Mouse (Mus musculus): ENCODE measurements around the gene Tcf7l2. TPM values are rescaled to one million over a fixed set of nuclear protein-coding genes. Genes with fewer than 3 reads are reported as not detected.

The Tcf7l2 gene
- 27.0 and 38.2 TPM in 2 replicates for polyA plus RNA-seq (2015; fragmentation: Nextera tagmentation; extraction: Ambion mirVana)

DNA sequence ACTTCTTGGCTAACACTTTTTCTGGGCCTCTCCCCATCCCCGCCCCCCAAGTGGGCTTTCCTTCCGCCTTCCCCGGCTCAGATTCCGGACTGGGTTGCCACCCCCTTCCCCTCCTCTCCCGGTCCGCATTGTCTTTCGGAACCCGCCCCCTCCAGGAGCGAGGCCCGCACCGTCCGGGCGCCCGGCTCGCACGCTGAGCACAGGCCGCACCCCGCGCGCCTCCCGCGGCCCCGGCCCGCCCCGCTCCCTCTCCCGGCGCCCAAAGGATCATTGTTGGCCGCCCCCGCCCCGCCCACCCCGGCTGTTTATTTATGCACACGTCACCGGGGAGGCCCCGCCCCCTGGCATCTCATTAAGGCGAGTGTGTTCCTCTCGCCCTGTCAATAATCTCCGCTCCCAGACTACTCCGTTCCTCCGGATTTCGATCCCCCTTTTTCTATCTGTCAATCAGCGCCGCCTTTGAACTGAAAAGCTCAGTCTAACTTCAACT is at the start of gene Tcf7l2:
Tcf7l2 (plus strand) TSS at position 382 of the 490 bp plus-strand sequence.
- peak within 1 kb of the TSS; percentile 63 for H3K4me2 ChIP-seq (ENCODE audit: low read length)
- peak within 1 kb of the TSS; percentile 86 for H3K27ac ChIP-seq (ENCODE audit: low read depth, low read length)
- peaks cover 8% of the 10 kb centered on the region for H3K27me3 ChIP-seq (replicated peaks; ENCODE audit: control insufficient read depth, insufficient read depth, low read length)
- WGBS: under 1% methylated on average over 27 of the region's 42 CpGs
- H3K36me3 ChIP-seq (ENCODE audit: control insufficient read depth, insufficient read depth, low read length): no peaks in the 10 kb centered on the region
- H3K4me1 ChIP-seq (ENCODE audit: control insufficient read depth, insufficient read depth, low read depth, low read length): peaks cover 16% of the 10 kb centered on the region
- ATAC-seq: peak; percentile 91
- no peaks in the 10 kb centered on the region for H3K9me3 ChIP-seq (ENCODE audit: control insufficient read depth, low read length)
- H3K4me3 ChIP-seq (ENCODE audit: low read length): peak within 1 kb of the TSS; percentile 52
- peak within 1 kb of the TSS; percentile 71 for H3K9ac ChIP-seq (ENCODE audit: low read depth, low read length)

DNA sequence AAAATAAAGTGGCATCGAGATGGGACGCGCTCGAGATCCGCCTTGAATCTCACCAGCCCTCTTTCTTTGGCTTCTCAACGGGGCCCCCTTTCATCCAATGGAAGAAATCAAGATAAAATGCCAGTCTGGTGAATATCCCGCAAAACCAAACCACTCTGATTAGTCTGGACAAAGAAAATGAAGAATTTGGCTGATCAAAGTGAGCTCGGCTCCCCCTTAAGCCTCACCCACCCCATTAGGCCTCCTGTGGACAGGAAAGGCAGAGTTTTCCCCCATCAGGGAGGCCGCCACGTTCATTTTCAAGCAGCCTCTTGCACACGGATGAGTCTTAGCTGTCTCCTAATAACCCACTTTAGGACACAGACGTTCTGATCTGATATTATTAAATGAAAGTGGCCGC is 47.0 kb upstream of the Tcf7l2 start:
- Histone ChIP-seq H3K27me3 (replicated peaks; ENCODE audit: control insufficient read depth, insufficient read depth, low read length) (no peaks in the 10 kb centered on the region), H3K4me1 (ENCODE audit: control insufficient read depth, insufficient read depth, low read depth, low read length) (peaks cover 2% of the 10 kb centered on the region; the same call in 1 of the 2 replicates), H3K27ac (ENCODE audit: low read depth, low read length) (no peak overlapping the region), H3K4me2 (ENCODE audit: low read length) (no peak overlapping the region), H3K9ac (ENCODE audit: low read depth, low read length) (no peak overlapping the region), H3K4me3 (ENCODE audit: low read length) (no peak overlapping the region), H3K36me3 (ENCODE audit: control insufficient read depth, insufficient read depth, low read length) (no peaks in the 10 kb centered on the region), H3K9me3 (ENCODE audit: control insufficient read depth, low read length) (no peaks in the 10 kb centered on the region)
- ATAC-seq: no peak
- 25% methylated on average over 13 of the region's 13 CpGs for WGBS

- 75% methylated on average over 10 of the region's 10 CpGs for WGBS
- H3K4me1 ChIP-seq (ENCODE audit: control insufficient read depth, insufficient read depth, low read depth, low read length): peaks cover 2% of the 10 kb centered on the region; the same call in 1 of the 2 replicates
- no peak overlapping the region for H3K4me3 ChIP-seq (ENCODE audit: low read length)
- no peak for ATAC-seq
- no peak overlapping the region for H3K9ac ChIP-seq (ENCODE audit: low read depth, low read length)
- H3K4me2 ChIP-seq (ENCODE audit: low read length): no peak overlapping the region
- no peaks in the 10 kb centered on the region for H3K27me3 ChIP-seq (replicated peaks; ENCODE audit: control insufficient read depth, insufficient read depth, low read length)
- H3K9me3 ChIP-seq (ENCODE audit: control insufficient read depth, low read length): no peaks in the 10 kb centered on the region
- H3K36me3 ChIP-seq (ENCODE audit: control insufficient read depth, insufficient read depth, low read length): no peaks in the 10 kb centered on the region
- H3K27ac ChIP-seq (ENCODE audit: low read depth, low read length): no peak overlapping the region
Observed at GRCm38 (mm10) chr19:55695418-55695817, 46.2 kb upstream of the Tcf7l2 start.

- Histone ChIP-seq H3K4me1 (ENCODE audit: control insufficient read depth, insufficient read depth, low read depth, low read length) (peaks cover 2% of the 10 kb centered on the region; the same call in 1 of the 2 replicates), H3K9me3 (ENCODE audit: control insufficient read depth, low read length) (no peaks in the 10 kb centered on the region), H3K27me3 (replicated peaks; ENCODE audit: control insufficient read depth, insufficient read depth, low read length) (no peaks in the 10 kb centered on the region), H3K36me3 (ENCODE audit: control insufficient read depth, insufficient read depth, low read length) (no peaks in the 10 kb centered on the region), H3K9ac (ENCODE audit: low read depth, low read length) (no peak overlapping the region), H3K27ac (ENCODE audit: low read depth, low read length) (no peak overlapping the region), H3K4me2 (ENCODE audit: low read length) (no peak overlapping the region), H3K4me3 (ENCODE audit: low read length) (no peak overlapping the region)
- ATAC-seq: no peak
- 78% methylated on average over 5 of the region's 5 CpGs for WGBS
Observed at GRCm38 (mm10) chr19:55698892-55699291, 42.7 kb upstream of the Tcf7l2 start.

DNA sequence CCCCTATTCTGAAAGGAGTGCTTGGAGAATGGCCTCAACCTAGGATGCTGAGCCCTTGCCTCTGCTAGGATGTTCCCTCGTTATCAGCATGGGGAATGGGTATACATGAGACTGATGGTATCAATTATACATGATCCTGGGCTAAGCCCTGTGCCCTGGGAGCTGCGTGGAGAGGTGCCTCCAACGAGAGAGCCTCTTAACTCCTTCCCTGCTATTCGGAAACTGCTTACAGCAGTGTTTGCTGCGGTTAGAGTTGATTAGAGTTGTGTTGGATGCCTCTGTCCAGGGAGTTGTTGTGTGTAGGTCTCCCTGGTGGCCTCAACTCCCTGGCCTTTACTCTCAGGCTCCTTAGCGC is 41.4 kb upstream of the Tcf7l2 start:
- H3K36me3 ChIP-seq (ENCODE audit: control insufficient read depth, insufficient read depth, low read length): no peaks in the 10 kb centered on the region
- H3K4me1 ChIP-seq (ENCODE audit: control insufficient read depth, insufficient read depth, low read depth, low read length): no peaks in the 10 kb centered on the region
- no peaks in the 10 kb centered on the region for H3K9me3 ChIP-seq (ENCODE audit: control insufficient read depth, low read length)
- H3K4me2 ChIP-seq (ENCODE audit: low read length): no peak overlapping the region
- ATAC-seq: no peak
- H3K9ac ChIP-seq (ENCODE audit: low read depth, low read length): no peak overlapping the region
- WGBS: 55% methylated on average over 6 of the region's 6 CpGs
- no peaks in the 10 kb centered on the region for H3K27me3 ChIP-seq (replicated peaks; ENCODE audit: control insufficient read depth, insufficient read depth, low read length)
- no peak overlapping the region for H3K4me3 ChIP-seq (ENCODE audit: low read length)
- no peak overlapping the region for H3K27ac ChIP-seq (ENCODE audit: low read depth, low read length)

GRCm38 (mm10) chr19:55700569-55701282 is 40.9 kb upstream of the Tcf7l2 start:
- Histone ChIP-seq H3K4me1 (ENCODE audit: control insufficient read depth, insufficient read depth, low read depth, low read length) (no peaks in the 10 kb centered on the region), H3K27me3 (replicated peaks; ENCODE audit: control insufficient read depth, insufficient read depth, low read length) (no peaks in the 10 kb centered on the region), H3K27ac (ENCODE audit: low read depth, low read length) (no peak overlapping the region), H3K36me3 (ENCODE audit: control insufficient read depth, insufficient read depth, low read length) (no peaks in the 10 kb centered on the region), H3K9me3 (ENCODE audit: control insufficient read depth, low read length) (no peaks in the 10 kb centered on the region), H3K9ac (ENCODE audit: low read depth, low read length) (no peak overlapping the region), H3K4me3 (ENCODE audit: low read length) (no peak overlapping the region), H3K4me2 (ENCODE audit: low read length) (no peak overlapping the region)
- ATAC-seq: no peak
- WGBS: 58% methylated on average over 11 of the region's 11 CpGs

- H3K36me3 ChIP-seq (ENCODE audit: control insufficient read depth, insufficient read depth, low read length): no peaks in the 10 kb centered on the region
- H3K4me3 ChIP-seq (ENCODE audit: low read length): no peak overlapping the region
- no peaks in the 10 kb centered on the region for H3K27me3 ChIP-seq (replicated peaks; ENCODE audit: control insufficient read depth, insufficient read depth, low read length)
- ATAC-seq: no peak
- no peak overlapping the region for H3K4me2 ChIP-seq (ENCODE audit: low read length)
- WGBS: 91% methylated on average over 9 of the region's 9 CpGs
- H3K9ac ChIP-seq (ENCODE audit: low read depth, low read length): no peak overlapping the region
- no peak overlapping the region for H3K27ac ChIP-seq (ENCODE audit: low read depth, low read length)
- no peaks in the 10 kb centered on the region for H3K4me1 ChIP-seq (ENCODE audit: control insufficient read depth, insufficient read depth, low read depth, low read length)
- H3K9me3 ChIP-seq (ENCODE audit: control insufficient read depth, low read length): no peaks in the 10 kb centered on the region
Observed at GRCm38 (mm10) chr19:55701283-55701633, 40.4 kb upstream of the Tcf7l2 start.

DNA sequence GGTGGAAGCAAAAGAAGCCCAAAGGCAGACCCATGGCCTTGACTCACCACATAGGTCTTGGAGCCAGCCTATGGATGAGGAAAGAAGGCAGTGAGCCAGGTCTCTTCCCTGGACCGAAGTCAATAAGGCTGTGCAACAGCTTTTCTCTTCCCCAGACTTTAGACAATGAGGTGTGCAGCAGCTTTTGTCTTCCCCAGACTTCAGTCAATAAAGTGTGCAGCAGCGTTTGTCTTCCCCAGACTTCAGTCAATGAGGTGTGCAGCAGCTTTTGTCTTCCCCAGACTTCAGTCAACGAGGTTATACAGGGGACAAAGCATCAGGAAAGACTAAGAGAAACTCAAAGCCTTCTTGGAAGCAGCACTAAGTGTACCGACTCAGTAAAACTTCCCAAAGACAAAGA is 39.5 kb upstream of the Tcf7l2 start:
- 66% methylated on average over 4 of the region's 4 CpGs for WGBS
- H3K4me2 ChIP-seq (ENCODE audit: low read length): no peak overlapping the region
- H3K4me3 ChIP-seq (ENCODE audit: low read length): no peak overlapping the region
- no peaks in the 10 kb centered on the region for H3K9me3 ChIP-seq (ENCODE audit: control insufficient read depth, low read length)
- H3K9ac ChIP-seq (ENCODE audit: low read depth, low read length): no peak overlapping the region
- no peaks in the 10 kb centered on the region for H3K27me3 ChIP-seq (replicated peaks; ENCODE audit: control insufficient read depth, insufficient read depth, low read length)
- H3K27ac ChIP-seq (ENCODE audit: low read depth, low read length): no peak overlapping the region
- H3K4me1 ChIP-seq (ENCODE audit: control insufficient read depth, insufficient read depth, low read depth, low read length): no peaks in the 10 kb centered on the region
- H3K36me3 ChIP-seq (ENCODE audit: control insufficient read depth, insufficient read depth, low read length): no peaks in the 10 kb centered on the region
- ATAC-seq: no peak

DNA sequence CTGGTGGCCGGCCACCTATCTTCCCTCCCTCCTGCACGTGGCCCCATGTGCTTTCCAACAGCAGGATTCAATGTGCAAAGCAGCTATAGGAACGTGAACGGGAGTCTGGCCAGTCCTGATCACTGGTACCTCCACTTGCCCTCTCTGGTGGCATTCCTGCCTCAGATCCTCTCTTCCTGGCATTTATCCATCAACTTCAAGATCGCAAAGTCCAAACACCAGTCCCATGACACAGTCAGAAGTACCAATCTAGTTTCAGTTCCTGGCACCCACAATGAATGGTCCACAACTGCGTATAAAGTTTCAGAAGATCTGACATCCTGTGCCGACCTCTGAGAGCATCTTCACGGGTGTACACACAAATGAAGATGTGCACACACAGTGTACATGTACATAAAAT is 38.9 kb upstream of the Tcf7l2 start:
- no peaks in the 10 kb centered on the region for H3K4me1 ChIP-seq (ENCODE audit: control insufficient read depth, insufficient read depth, low read depth, low read length)
- H3K27me3 ChIP-seq (replicated peaks; ENCODE audit: control insufficient read depth, insufficient read depth, low read length): no peaks in the 10 kb centered on the region
- H3K9me3 ChIP-seq (ENCODE audit: control insufficient read depth, low read length): no peaks in the 10 kb centered on the region
- H3K4me3 ChIP-seq (ENCODE audit: low read length): no peak overlapping the region
- H3K27ac ChIP-seq (ENCODE audit: low read depth, low read length): no peak overlapping the region
- H3K36me3 ChIP-seq (ENCODE audit: control insufficient read depth, insufficient read depth, low read length): no peaks in the 10 kb centered on the region
- H3K4me2 ChIP-seq (ENCODE audit: low read length): no peak overlapping the region
- H3K9ac ChIP-seq (ENCODE audit: low read depth, low read length): no peak overlapping the region
- WGBS: 91% methylated on average over 8 of the region's 8 CpGs
- no peak for ATAC-seq
